Mouse (Mus musculus) lung, postnatal 4 days (tissue): Measurements from ENCODE around the gene Szt2.

Source experiments
- DNase-seq, 2 experiments: peaks; one replicate each; pipeline ENCODE4 v3.0.0; 2021

Gene Szt2

GRCm38 (mm10) chr4:118410871-118411270 lies 1.8 kb upstream of the Szt2 start:
- no peak for DNase-seq

- no peak for DNase-seq
These were observed 6.4 kb downstream of the Szt2 start for GRCm38 (mm10) chr4:118402701-118403100.

- DNase-seq: no peak
These were observed 7.2 kb downstream of the Szt2 start for GRCm38 (mm10) chr4:118401918-118402317.

- no peak for DNase-seq
These were observed 7.7 kb downstream of the Szt2 start for GRCm38 (mm10) chr4:118401421-118401820.

- DNase-seq: peak; percentile 45 to 81
These were observed 10.7 kb downstream of the Szt2 start for GRCm38 (mm10) chr4:118398400-118398799.

- DNase-seq: no peak
These were observed 12.6 kb downstream of the Szt2 start for GRCm38 (mm10) chr4:118396433-118396832.

GRCm38 (mm10) chr4:118395289-118395688 lies 13.8 kb downstream of the Szt2 start:
- DNase-seq: no peak

- DNase-seq: no peak
These were observed 14.6 kb downstream of the Szt2 start for GRCm38 (mm10) chr4:118394505-118394904.

- no peak for DNase-seq
These were observed 18.9 kb downstream of the Szt2 start for GRCm38 (mm10) chr4:118390146-118390545.

- DNase-seq: peak in 1 of 2 experiments; percentile 48
These were observed 21.8 kb downstream of the Szt2 start for GRCm38 (mm10) chr4:118387316-118387715.

- no peak for DNase-seq
These were observed 25.8 kb downstream of the Szt2 start for GRCm38 (mm10) chr4:118383271-118383670.

- DNase-seq: no peak
These were observed 33.1 kb downstream of the Szt2 start for GRCm38 (mm10) chr4:118375999-118376398.

- no peak for DNase-seq
These were observed 37.3 kb downstream of the Szt2 start for GRCm38 (mm10) chr4:118371822-118372221.

GRCm38 (mm10) chr4:118368616-118369015 lies 40.5 kb downstream of the Szt2 start:
- DNase-seq: no peak

- no peak for DNase-seq
These were observed 41.5 kb downstream of the Szt2 start for GRCm38 (mm10) chr4:118367551-118367950.

- DNase-seq: no peak
These were observed 43.1 kb downstream of the Szt2 start for GRCm38 (mm10) chr4:118365991-118366390.

- no peak for DNase-seq
These were observed 44.4 kb downstream of the Szt2 start for GRCm38 (mm10) chr4:118364641-118365040.

GRCm38 (mm10) chr4:118363985-118364384 lies 45.1 kb downstream of the Szt2 start:
- DNase-seq: no peak

GRCm38 (mm10) chr4:118362879-118363278 lies 46.2 kb downstream of the Szt2 start:
- DNase-seq: no peak

- DNase-seq: no peak
These were observed 47.6 kb downstream of the Szt2 start for GRCm38 (mm10) chr4:118361451-118361850.

GRCm38 (mm10) chr4:118359896-118360720 lies 49.0 kb downstream of the Szt2 start:
- peak; percentile 82 to 85 for DNase-seq

GRCm38 (mm10) chr4:118359211-118359895 lies 49.7 kb downstream of the Szt2 start:
- DNase-seq: no peak

GRCm38 (mm10) chr4:118358159-118358895 lies 50.7 kb downstream of the Szt2 start:
- DNase-seq: no peak
